Mouse (Mus musculus): ENCODE measurements around the gene Yipf4. TPM values are rescaled to one million over a fixed set of nuclear protein-coding genes. Genes with fewer than 3 reads are reported as not detected.
A peak's percentile ranks its signal among the peaks of the same experiment; 100 is the strongest.
"Not testable (repeated sequence)": the region's sequence is repeated elsewhere in the genome, so short reads cannot be mapped to it uniquely, and the experiment has no call there.

Yipf4 gene
- total RNA-seq (2021), result 10 to 100 TPM; 40.2 to 40.9 TPM

GRCm38 (mm10) chr17:74489024-74489900 lies at the start of gene Yipf4:
TSS of gene Yipf4 (plus strand) at chr17:74489493.
- intact Hi-C loops (cut with DNase I), result no loop called here
- DNase-seq, result peak; percentile 95

- DNase-seq, result no peak
- intact Hi-C loops (cut with DNase I), result no loop called here
Observed at GRCm38 (mm10) chr17:74440486-74440885, 48.8 kb upstream of the Yipf4 start.

DNA sequence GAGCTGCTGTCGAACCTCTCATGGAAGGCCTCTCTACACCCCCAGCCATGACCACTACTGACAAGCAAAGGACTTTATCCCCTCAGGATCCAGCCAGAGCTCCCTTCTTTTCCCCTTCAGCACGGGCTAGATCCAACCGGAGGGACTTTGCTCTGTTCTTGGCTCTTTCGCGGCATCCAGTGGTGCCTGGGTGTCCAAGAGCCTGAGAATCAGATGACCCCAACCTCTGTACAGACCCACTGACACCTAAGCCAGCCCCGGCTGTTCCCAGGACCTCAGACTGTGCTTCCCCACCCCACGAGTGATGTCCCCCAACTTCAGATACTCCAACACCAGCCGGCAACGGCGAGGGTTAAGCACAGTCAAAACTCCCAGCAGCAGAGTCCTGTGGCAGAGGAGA lies 39.5 kb upstream of the Yipf4 start:
- intact Hi-C loops (cut with DNase I), result loop anchor here (2.0 kb wide), 1 partner anchor 55 kb away; no protein-coding TSS in a partner anchor
- no peak for DNase-seq

DNA sequence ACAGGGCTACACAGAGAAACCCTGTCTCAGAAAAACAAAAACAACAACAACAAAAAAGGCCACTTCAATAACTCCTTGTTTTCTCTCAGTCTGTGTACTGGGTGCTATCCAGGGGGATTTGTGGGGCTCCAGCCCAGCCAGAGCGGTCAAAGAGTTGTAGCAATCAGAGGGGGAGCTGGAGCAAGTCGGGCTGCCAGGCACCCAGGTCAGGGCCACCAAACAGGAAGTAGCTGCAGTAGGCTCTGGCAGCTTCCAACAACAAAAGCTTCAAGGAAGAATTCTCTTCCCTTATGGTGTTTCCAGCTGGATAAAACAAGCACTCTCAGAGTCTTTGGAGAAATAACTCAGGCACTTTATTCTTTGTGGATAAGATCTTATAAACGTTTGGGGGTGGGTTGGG lies 35.4 kb upstream of the Yipf4 start:
- intact Hi-C loops (cut with DNase I), result no loop called here
- no peak for DNase-seq

- no peak for DNase-seq
- intact Hi-C loops (cut with DNase I), result no loop called here
Observed at GRCm38 (mm10) chr17:74454660-74455059, 34.6 kb upstream of the Yipf4 start.

- intact Hi-C loops (cut with DNase I), result no loop called here
- no peak for DNase-seq
Observed at GRCm38 (mm10) chr17:74455426-74455825, 33.9 kb upstream of the Yipf4 start.

DNA sequence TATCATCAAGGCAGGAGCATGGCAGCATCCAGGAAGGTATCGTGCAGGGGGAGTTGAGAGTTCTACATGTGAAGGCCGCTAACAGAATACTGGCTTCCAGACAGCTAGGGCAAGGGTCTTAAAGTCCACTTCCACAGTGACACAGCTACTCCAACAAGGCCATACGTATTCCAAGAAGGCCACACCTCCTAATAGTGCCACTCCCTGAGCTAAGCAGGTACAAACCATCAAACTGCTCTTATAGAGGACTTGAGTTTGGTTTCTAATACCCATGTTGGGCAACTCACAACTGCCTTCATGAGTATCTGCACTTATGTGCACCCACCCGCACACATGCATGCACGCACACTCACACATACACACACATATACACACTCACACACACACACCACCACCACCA lies 32.5 kb upstream of the Yipf4 start:
- intact Hi-C loops (cut with DNase I), result no loop called here
- no peak for DNase-seq

GRCm38 (mm10) chr17:74457972-74458677 lies 31.2 kb upstream of the Yipf4 start:
- DNase-seq, result no peak
- intact Hi-C loops (cut with DNase I), result no loop called here

DNA sequence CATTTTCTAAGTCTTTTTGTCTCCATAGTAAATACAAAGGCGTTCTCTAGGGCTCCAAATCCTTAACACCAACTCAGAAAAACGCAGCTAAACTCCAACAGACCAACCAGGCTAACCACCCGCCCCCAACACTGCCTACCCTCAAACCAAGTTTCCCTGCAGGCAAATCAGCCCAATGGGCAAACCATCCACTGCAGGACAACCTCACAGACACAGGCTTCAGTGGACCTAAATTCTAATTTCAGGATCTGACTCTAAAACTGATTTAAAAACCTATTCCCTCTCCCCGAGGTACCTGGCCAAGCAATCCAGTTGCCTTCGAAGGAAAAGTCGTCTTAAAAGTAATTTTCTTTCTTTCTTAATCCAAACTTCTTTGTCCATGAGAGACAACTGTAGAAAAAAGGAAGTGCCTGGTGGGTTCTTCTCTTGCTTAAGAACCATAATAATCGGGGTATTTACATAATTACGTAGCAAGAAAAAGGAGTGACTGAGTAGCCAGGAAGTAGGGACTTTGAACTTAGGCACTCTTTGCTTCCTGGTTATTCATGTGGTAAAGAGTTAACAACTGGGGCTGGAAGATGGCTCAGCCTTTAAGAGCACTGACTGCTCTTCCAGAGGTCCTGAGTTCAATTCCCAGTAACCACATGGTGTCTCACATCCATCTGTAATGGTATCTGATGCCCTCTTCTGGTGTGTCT lies 30.4 kb upstream of the Yipf4 start, which contains the start of gene Nlrc4:
TSS of gene Nlrc4 (minus strand) at position 432 of the 698 bp plus-strand sequence.
- DNase-seq, result no peak
- intact Hi-C loops (cut with DNase I), result no loop called here

- no peak for DNase-seq
- intact Hi-C loops (cut with DNase I), result no loop called here
Observed at GRCm38 (mm10) chr17:74463510-74463909, 25.8 kb upstream of the Yipf4 start.

DNA sequence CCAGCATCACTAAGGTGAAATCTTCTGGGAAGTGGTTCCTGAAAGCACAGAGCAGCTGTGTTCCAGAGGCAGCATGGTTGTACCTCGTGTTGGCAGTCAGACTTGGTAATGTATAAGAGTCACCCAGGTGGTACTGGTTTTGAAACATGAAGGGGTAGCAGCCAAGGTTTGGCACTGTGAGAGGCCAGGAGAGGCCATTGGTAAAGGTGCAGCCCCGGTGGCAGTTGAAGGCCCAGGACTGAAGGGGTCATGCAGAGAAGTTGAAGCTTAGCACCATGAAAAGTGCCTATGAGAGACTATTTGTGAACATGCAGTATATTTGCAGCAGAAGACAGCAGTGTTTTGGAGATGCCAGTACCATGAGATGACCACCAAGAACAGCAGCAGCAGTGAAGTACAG lies 21.3 kb upstream of the Yipf4 start:
- intact Hi-C loops (cut with DNase I); DNase-seq: not testable (repeated sequence)

DNA sequence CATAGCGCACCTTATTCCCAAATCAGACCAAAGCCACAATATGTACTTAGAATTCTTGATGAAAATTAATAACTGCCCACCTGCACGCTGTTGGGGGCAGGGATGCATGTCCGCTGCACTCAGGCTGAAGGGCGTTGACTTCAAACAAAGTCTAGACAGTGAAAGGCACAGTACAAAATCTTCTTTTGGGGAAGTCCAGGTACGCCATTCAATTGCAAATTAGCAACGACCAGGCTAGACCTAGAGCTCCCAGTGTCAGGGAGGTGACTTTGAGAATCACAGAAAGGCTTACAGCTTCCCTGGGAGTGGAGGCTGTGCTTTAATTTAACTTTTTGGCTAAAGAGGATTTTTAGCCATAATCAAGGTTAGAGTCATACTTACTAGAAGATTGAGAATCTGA lies 19.2 kb upstream of the Yipf4 start:
- intact Hi-C loops (cut with DNase I); DNase-seq: not testable (repeated sequence)

GRCm38 (mm10) chr17:74480361-74481069 lies 8.8 kb upstream of the Yipf4 start:
- no peak for DNase-seq
- intact Hi-C loops (cut with DNase I), result no loop called here

DNA sequence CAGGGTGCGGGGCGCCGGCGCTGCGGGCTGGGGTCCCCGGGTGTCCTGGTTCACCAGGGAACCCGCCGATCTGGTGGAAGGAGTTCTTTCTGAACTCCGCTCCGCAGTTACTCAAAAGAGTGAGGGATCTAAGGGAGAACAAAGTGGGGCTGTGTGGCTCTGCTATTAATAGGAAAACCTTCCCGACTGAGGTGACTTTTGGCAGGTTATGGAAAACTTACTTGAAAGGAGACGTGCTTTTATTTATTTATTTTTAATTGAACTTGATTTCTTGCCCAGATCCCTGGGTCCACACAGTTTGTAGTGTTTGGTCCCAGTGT lies 568 bp downstream of the Yipf4 start:
- intact Hi-C loops (cut with DNase I), result loop anchor here (10.0 kb wide), 1 partner anchor 145 kb away; no protein-coding TSS in a partner anchor

DNA sequence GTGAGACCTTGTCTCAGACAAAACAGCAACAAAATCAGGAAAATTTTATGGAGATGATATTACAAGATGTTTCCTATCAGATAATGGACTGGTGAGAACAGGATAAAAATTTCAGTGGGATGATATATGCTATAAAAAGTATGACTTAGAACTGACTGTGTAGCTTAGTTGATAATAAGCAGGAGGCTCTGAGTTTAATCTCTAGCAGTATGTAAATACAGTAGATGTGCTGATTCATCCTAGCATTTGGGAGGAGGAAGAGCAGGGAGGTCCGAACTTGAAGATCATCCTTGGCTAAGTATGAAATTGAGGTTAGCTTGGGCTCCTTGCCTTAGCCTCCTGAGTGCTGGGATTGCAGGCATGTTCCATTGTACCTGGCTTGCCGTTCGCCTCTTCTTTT lies 2.3 kb downstream of the Yipf4 start:
- intact Hi-C loops (cut with DNase I), result loop anchor here (10.0 kb wide), 1 partner anchor 143 kb away; no protein-coding TSS in a partner anchor
- DNase-seq, result no peak

More for the DNA sequence above, 568 bp downstream of the Yipf4 start:
- no peak for DNase-seq

- DNase-seq, result no peak
- intact Hi-C loops (cut with DNase I), result no loop called here
Observed at GRCm38 (mm10) chr17:74500204-74500603, 10.9 kb downstream of the Yipf4 start.

- intact Hi-C loops (cut with DNase I), result no loop called here
- DNase-seq, result no peak
Observed at GRCm38 (mm10) chr17:74501085-74501484, 11.8 kb downstream of the Yipf4 start.

DNA sequence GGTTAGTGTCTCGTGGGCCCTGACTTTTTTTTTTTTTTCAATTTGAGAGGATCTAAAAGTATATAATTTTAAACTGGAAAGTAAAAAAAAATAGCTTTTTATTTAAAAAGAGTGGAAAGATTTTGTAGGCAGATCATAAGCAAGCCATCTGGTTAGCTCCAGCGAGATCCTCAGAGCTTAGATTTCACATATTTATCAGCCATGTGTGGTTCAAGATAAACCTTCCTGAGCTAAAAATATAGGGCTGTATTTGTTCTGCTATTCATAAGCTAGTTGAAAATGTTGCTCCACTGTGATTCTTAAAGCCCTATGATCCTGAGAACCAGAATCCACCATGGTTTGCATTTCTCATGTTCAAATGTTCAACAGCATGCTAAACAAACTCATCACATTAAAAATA lies 18.6 kb downstream of the Yipf4 start:
- intact Hi-C loops (cut with DNase I), result no loop called here
- DNase-seq, result no peak

- intact Hi-C loops (cut with DNase I), result no loop called here
- no peak for DNase-seq
Observed at GRCm38 (mm10) chr17:74508600-74508999, 19.3 kb downstream of the Yipf4 start.

- no peak for DNase-seq
- intact Hi-C loops (cut with DNase I), result no loop called here
Observed at GRCm38 (mm10) chr17:74512308-74512707, 23.0 kb downstream of the Yipf4 start.

Measured in left cerebral cortex, postnatal 4 days (tissue).